Mouse (Mus musculus): ENCODE measurements around the gene Cers3. TPM values are rescaled to one million over a fixed set of nuclear protein-coding genes. Genes with fewer than 3 reads are reported as not detected.

Gene Cers3
- total RNA-seq, 2 experiments from 2014 or later: not detected

Other genes with a start within 250 kb of the Cers3 start
- 2.9 and 5.0 TPM in 2 replicates for gene Asb7, start 53.9 kb upstream of the Cers3 start, total RNA-seq (2015; ENCODE audit: low replicate concordance)
- gene Asb7, start 53.9 kb upstream of the Cers3 start, total RNA-seq (2017; ENCODE audit: low replicate concordance): 1.4 and 1.7 TPM in 2 replicates
- 1.8 TPM in 1 of 2 replicates, not detected in the other for gene Lins1, start 53.6 kb upstream of the Cers3 start, total RNA-seq (2015; ENCODE audit: low replicate concordance)
- 6.1 TPM in 1 of 2 replicates, not detected in the other for gene Lins1, start 53.6 kb upstream of the Cers3 start, total RNA-seq (2017; ENCODE audit: low replicate concordance)
- gene Adamts17, start 96.2 kb downstream of the Cers3 start, total RNA-seq (2015; ENCODE audit: low replicate concordance): not detected in 2 replicates
- not detected in 2 replicates for gene Adamts17, start 96.2 kb downstream of the Cers3 start, total RNA-seq (2017; ENCODE audit: low replicate concordance)

Measured in erythroid progenitor cell, adult 5-6 weeks (primary cell).